Mouse (Mus musculus) bone marrow, adult 2 months (tissue): ENCODE results near the gene Hist1h3h. TPM values are rescaled to one million over a fixed set of nuclear protein-coding genes. Genes with fewer than 3 reads are reported as not detected.
A peak's percentile ranks its signal among the peaks of the same experiment; 100 is the strongest.
"Not testable (repeated sequence)": the region's sequence is repeated elsewhere in the genome, so short reads cannot be mapped to it uniquely, and the experiment has no call there.

Experiments
- H3K27ac ChIP-seq: fragments of 200-500 bp; 2 replicates; pipeline ENCODE4 v1.5.1; 2012; ENCODE audit warnings: low read depth, mild to moderate bottlenecking, control low read depth, inconsistent platforms, low read length; ENCODE audit not compliant: control insufficient read depth, poor library complexity, insufficient read depth
- H3K4me1 ChIP-seq: fragments of 200-500 bp; 2 replicates; pipeline ENCODE4 v1.6.1; 2011; ENCODE audit warnings: low read length; ENCODE audit not compliant: control insufficient read depth, insufficient read depth
- H3K4me3 ChIP-seq: fragments of 200-500 bp; replicated peaks from 2 replicates; pipeline ENCODE3; 2011; ENCODE audit warnings: mild to moderate bottlenecking, low read depth, low read length, control low read depth; ENCODE audit not compliant: control insufficient read depth
- CTCF ChIP-seq: fragments of 200-500 bp; IDR thresholded peaks from 2 replicates; pipeline ENCODE4 v1.5.1; 2011; ENCODE audit warnings: low read length, control low read depth; ENCODE audit not compliant: control insufficient read depth, insufficient read depth
- POLR2A ChIP-seq: fragments of 200-500 bp; IDR thresholded peaks from 2 replicates; pipeline ENCODE4 v1.6.1; 2011; ENCODE audit warnings: low read depth, mild to moderate bottlenecking, control low read depth, low read length, borderline replicate concordance; ENCODE audit not compliant: control insufficient read depth
- WGBS: fragments of 180-500 bp; shearing (Covaris S2); methylation state at CpG from one replicate; pipeline ENCODE4 v1.1.7; 2018; 5-methylcytosine and 5-hydroxymethylcytosine counted together
- polyA plus RNA-seq: library from polyadenylated mRNA; stranded (reverse); fragments of >200 nt; gene quantifications from 2 replicates; pipeline ENCODE4 v1.2.4, GENCODE M21; 2011; ENCODE audit warnings: low replicate concordance; ENCODE audit not compliant: missing spikeins, insufficient read depth, insufficient read length

Hist1h3h gene
- polyA plus RNA-seq, 1 experiment: 178 TPM

DNA sequence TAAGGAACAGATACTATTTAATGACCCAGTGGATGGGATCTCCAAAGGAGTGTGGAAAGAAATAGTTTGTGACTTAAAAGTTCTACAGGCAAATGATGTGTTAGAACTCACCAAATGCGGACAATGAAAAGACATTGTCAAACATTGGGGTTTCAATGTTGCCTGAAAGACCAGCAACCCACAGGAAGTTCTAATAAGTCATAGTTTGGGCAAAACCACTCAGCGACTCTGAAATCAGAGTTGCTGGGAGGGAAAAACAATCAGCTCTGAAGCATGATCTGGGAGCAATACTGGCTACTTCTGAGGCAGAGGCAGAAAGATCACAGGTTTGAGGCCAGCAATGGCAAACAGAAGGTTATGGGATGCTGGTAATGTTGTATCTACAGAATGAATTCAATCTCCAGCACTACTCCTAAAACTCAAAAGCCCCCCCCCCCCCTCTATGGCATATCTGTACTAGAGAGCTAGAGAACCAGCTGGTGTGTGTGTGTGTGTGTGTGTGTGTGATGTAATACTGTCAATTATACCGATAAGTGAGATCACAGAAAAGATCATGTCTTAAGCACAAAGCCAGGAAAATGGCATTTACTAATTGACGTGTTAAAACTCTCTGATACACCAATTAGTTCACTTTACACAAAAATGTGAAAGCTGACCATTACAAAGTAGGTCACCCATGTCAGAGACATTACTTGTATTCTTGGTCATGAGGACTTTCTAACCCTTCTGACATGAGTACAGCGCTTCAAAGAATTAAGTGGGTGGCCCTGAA lies 32.1 kb downstream of the Hist1h3h start:
- peak overlapping the region; percentile 94 for H3K27ac ChIP-seq
- H3K4me3 ChIP-seq: peak overlapping the region; percentile 66
- 6% methylated on average over 5 of the region's 5 CpGs for WGBS
- peaks cover 5% of the 10 kb centered on the region; the same call in 1 of the 2 replicates for H3K4me1 ChIP-seq
- TF ChIP-seq CTCF (no peak), POLR2A (no peak)

DNA sequence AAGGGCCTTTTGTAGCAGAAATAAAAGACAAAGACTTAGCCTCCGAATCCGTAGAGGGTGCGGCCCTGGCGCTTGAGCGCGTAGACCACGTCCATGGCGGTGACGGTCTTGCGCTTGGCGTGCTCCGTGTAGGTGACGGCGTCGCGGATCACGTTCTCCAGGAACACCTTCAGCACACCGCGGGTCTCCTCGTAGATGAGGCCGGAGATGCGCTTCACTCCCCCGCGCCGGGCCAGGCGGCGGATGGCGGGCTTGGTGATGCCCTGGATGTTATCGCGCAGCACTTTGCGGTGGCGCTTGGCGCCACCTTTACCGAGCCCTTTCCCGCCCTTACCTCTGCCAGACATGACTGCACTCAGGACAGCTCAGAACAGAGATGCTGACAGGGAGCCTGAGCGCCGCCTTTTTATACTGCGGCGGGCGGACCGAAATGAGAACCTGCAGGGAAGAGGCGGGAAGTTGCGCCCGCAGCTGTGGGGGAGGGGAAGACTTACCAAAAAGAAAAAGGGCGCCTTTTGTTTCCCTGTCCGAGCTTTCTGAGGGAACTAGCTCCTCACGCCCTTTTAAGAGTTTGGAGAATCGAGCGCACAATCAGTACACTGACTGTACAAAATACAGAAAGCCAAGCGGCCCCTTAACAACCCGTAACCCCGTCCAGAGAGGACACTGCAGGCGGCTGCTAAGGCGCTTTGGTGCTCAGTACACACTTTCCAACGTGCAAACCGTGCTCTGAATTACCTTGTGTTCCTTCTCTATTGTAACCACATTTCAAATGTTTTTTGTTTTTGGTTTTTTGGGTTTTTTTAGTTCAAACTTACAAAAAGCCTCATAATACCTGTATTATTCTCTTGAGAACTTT lies 32.9 kb downstream of the Hist1h3h start, which contains the start of gene Hist1h4k:
Gene Hist1h4k (minus strand): TSS at position 347 of the 859 bp plus-strand sequence.
- peak within 1 kb of the TSS; percentile 66 for H3K4me3 ChIP-seq
- H3K27ac ChIP-seq: peak within 1 kb of the TSS; percentile 94
- not testable (repeated sequence) for H3K4me1 ChIP-seq
- WGBS: under 1% methylated on average over 50 of the region's 56 CpGs
- TF ChIP-seq POLR2A: peak; percentile 96

DNA sequence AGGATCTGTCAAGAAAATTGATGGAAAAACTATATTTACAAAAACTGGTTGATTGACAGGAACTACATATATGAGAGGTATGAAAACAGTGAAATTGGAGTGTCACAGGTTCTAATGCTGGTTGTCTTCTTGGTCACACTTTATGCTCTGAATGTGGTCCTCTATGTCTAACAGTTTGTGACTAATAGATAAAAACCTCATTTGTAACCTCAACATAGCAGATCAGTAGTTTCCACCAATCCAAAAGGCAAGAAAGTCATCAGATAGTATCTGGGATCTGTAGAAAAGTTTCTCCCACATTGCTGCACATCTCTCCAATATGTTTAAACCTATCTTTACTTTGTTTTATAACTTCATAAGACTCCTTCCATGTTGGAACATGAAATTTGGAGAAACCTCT lies 34.0 kb downstream of the Hist1h3h start:
- Histone ChIP-seq H3K4me3 (peak overlapping the region; percentile 12), H3K4me1 (peaks cover 5% of the 10 kb centered on the region; the same call in 1 of the 2 replicates), H3K27ac (no peak overlapping the region)
- no peak for TF ChIP-seq CTCF
- no peak for TF ChIP-seq POLR2A

DNA sequence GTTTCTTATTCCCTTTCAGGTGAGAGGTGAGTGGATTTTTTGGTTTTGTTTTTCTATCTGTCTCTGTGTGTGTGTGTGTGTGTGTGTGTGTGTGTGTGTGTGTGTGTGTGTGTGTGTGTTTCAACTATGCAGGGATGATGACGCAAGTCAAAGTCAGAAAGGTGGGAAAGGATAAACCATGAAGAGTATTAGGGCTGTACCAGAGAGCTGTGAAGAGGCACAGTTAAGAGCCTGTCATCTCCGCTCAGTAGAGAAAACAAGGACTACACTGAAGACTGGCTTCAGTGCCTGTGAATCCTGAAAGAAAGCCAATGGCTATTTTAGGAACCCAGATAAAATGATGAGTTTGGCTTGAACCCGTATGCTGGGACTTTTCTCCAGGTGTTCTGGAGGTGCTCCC lies 34.4 kb downstream of the Hist1h3h start:
- H3K4me3 ChIP-seq: no peak overlapping the region
- WGBS: 57% methylated on average over 3 of the region's 3 CpGs
- peak overlapping the region; percentile 46; the same call in 1 of the 2 replicates for H3K27ac ChIP-seq
- peaks cover 5% of the 10 kb centered on the region; the same call in 1 of the 2 replicates for H3K4me1 ChIP-seq
- TF ChIP-seq POLR2A (no peak), CTCF (no peak)

DNA sequence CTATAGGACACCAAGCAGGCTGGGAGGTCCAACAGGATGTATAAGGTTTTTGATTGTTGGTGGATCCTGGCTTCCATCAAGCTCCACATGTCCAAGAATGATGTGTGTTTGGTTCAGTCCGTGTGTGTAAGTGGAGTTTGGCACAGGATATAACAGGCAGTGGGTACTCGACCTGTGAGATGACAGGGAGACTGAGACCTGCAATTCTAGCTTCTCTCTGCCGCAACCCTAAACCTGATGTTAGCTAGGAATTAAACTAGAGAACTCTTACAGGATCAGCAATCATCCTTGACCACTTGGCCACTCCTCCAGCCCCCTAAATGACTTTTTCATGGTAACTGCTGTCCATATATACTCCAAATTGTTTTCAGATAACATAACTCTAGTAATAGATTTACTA lies 34.9 kb downstream of the Hist1h3h start:
- WGBS: 53% methylated on average over 3 of the region's 3 CpGs
- peak overlapping the region; percentile 59 for H3K4me3 ChIP-seq
- TF ChIP-seq POLR2A: no peak
- peak overlapping the region; percentile 84 for H3K27ac ChIP-seq
- peaks cover 4% of the 10 kb centered on the region; the same call in 1 of the 2 replicates for H3K4me1 ChIP-seq

DNA sequence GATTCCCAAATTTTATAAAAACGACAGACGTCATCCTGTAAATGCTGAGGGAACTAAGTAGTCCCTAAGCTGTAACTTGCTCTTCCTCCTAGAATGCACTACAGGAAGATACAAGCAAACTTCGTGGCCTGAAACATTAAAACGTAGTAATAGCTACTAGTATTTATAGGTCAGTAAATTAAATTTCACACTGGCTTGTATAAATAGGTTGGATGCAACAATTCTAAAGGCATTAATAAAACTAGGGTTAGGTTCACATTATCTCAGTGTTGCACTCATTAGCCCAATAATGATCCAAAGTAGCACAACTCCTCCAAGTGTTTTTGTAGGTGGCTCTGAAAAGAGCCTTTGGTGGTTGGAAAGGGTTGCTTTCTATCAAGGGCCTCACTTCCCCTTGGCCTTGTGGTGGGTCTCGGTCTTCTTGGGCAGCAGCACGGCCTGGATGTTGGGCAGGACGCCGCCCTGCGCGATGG lies 35.6 kb downstream of the Hist1h3h start:
- TF ChIP-seq CTCF (no peak), POLR2A (no peak)
- Histone ChIP-seq H3K4me1 (peaks cover 2% of the 10 kb centered on the region; the same call in 1 of the 2 replicates), H3K27ac (peak overlapping the region; percentile 99), H3K4me3 (peak overlapping the region; percentile 69)
- WGBS: 2% methylated on average over 10 of the region's 10 CpGs

DNA sequence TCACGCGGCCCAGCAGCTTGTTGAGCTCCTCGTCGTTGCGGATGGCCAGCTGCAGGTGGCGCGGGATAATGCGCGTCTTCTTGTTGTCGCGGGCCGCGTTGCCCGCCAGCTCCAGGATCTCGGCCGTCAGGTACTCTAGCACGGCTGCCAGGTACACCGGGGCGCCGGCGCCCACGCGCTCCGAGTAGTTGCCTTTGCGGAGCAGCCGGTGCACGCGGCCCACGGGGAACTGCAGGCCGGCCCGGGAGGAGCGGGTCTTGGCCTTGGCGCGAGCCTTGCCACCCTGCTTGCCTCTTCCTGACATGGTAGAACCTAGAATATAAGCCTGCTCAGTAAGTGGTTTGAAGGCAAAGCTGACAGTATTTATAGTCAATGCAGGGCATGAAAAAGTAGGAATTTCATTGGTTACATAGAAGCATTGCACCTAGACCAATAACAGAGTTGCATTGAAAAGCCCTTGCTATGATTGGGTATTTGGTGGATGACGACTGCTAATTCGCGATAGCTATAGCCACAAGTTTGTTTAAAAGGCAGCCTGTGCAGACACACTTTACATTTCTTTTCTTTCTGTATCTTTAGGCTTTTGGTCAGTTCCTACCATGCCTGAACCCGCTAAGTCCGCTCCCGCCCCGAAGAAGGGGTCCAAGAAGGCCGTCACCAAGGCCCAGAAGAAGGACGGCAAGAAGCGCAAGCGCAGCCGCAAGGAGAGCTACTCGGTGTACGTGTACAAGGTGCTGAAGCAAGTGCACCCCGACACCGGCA lies 36.2 kb downstream of the Hist1h3h start, which contains the start of the genes Hist1h2ak and Hist1h2bn:
Gene Hist1h2ak (minus strand): TSS at position 304 of the 762 bp plus-strand sequence.
Gene Hist1h2bn (plus strand): TSS at position 600 of the 762 bp plus-strand sequence.
- not testable (repeated sequence) for H3K4me1 ChIP-seq
- H3K27ac ChIP-seq: peak within 1 kb of the TSS; percentile 99
- H3K4me3 ChIP-seq: peak within 1 kb of the TSS; percentile 69
- peak; percentile 97 for TF ChIP-seq POLR2A
- under 1% methylated on average over 48 of the region's 50 CpGs for WGBS

DNA sequence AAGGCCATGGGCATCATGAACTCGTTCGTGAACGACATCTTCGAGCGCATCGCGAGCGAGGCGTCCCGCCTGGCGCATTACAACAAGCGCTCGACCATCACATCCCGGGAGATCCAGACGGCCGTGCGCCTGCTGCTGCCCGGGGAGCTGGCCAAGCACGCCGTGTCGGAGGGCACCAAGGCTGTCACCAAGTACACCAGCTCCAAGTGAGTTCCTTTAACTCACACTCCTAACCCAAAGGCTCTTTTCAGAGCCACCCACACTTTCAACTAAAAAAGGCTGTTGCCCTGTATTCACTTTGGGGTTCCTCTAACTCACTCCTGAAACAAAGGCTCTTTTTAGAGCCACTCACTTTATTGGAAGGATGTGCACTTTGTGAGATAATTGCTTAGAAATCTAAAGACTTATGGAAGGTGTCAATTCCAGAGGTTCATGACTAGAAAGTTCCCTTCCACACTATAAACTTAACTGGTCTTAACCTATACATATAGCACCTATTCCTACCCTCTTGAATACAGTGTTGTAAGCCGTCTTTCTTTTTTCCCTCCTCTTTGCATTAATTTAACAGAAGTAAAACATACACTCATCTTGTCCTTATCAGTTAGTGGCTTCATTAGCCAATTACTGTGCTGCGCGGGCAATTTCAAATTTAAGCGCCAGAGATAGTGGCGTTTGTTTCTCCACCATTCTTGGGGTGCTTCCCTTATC lies 37.0 kb downstream of the Hist1h3h start:
- peak; percentile 74; the same call in 1 of the 2 replicates for TF ChIP-seq POLR2A
- peak overlapping the region; percentile 59 for H3K4me3 ChIP-seq
- not testable (repeated sequence) for H3K4me1 ChIP-seq
- H3K27ac ChIP-seq: peak overlapping the region; percentile 93
- under 1% methylated on average over 21 of the region's 26 CpGs for WGBS
